Mouse (Mus musculus) urinary bladder, postnatal 14 days (tissue): ENCODE data around the gene Fam114a1.

Source experiments
- DNase-seq: peaks from one replicate; pipeline ENCODE4 v3.0.0; 2021; ENCODE audit warnings: low spot score

Fam114a1 gene

GRCm38 (mm10) chr5:65005251-65005650 is 35.4 kb downstream of the Fam114a1 start:
- DNase-seq, result no peak

GRCm38 (mm10) chr5:65006011-65006491 is 36.2 kb downstream of the Fam114a1 start:
- DNase-seq, result no peak

- no peak for DNase-seq
Observed at GRCm38 (mm10) chr5:65011901-65012573, 42.2 kb downstream of the Fam114a1 start.

GRCm38 (mm10) chr5:65015508-65015907 is 45.6 kb downstream of the Fam114a1 start:
- no peak for DNase-seq

- DNase-seq, result no peak
Observed at GRCm38 (mm10) chr5:65019109-65019508, 49.2 kb downstream of the Fam114a1 start.

GRCm38 (mm10) chr5:65019823-65020222 is 50.0 kb downstream of the Fam114a1 start:
- DNase-seq, result peak; percentile 38

GRCm38 (mm10) chr5:65022006-65022405 is 52.1 kb downstream of the Fam114a1 start:
- no peak for DNase-seq

GRCm38 (mm10) chr5:65024641-65025040 is 54.8 kb downstream of the Fam114a1 start:
- no peak for DNase-seq

GRCm38 (mm10) chr5:65025916-65026315 is 56.0 kb downstream of the Fam114a1 start:
- DNase-seq, result no peak

- DNase-seq, result peak; percentile 21
Observed at GRCm38 (mm10) chr5:65026776-65027175, 56.9 kb downstream of the Fam114a1 start.

GRCm38 (mm10) chr5:65028019-65028418 is 58.1 kb downstream of the Fam114a1 start:
- DNase-seq, result no peak

GRCm38 (mm10) chr5:65036597-65036996 is 66.7 kb downstream of the Fam114a1 start:
- DNase-seq, result no peak

GRCm38 (mm10) chr5:65038305-65038704 is 68.4 kb downstream of the Fam114a1 start:
- no peak for DNase-seq

- DNase-seq, result no peak
Observed at GRCm38 (mm10) chr5:65038811-65039571, 69.1 kb downstream of the Fam114a1 start.

- DNase-seq, result no peak
Observed at GRCm38 (mm10) chr5:65040463-65040862, 70.6 kb downstream of the Fam114a1 start.

GRCm38 (mm10) chr5:65043407-65043895 is 73.6 kb downstream of the Fam114a1 start:
- DNase-seq, result no peak

- no peak for DNase-seq
Observed at GRCm38 (mm10) chr5:65045642-65046370, 75.9 kb downstream of the Fam114a1 start.

GRCm38 (mm10) chr5:65046442-65047284 is 76.8 kb downstream of the Fam114a1 start:
- DNase-seq, result no peak

GRCm38 (mm10) chr5:65047285-65047855 is 77.5 kb downstream of the Fam114a1 start:
- no peak for DNase-seq

GRCm38 (mm10) chr5:65049880-65050279 is 80.0 kb downstream of the Fam114a1 start:
- no peak for DNase-seq

GRCm38 (mm10) chr5:65051513-65051912 is 81.6 kb downstream of the Fam114a1 start:
- DNase-seq, result no peak
